Mouse (Mus musculus) testis, adult 2 months (tissue): ENCODE measurements at regions not wholly inside any gene's neighbourhood (a gene's known extent, or its start where the extent isn't known, plus 50 kb on each side); places are given as distances from the start of the nearest gene placed in this dataset.

ENCODE experiments used
- CTCF ChIP-seq: fragments of 200-500 bp; IDR thresholded peaks from 2 replicates; pipeline ENCODE4 v1.5.1; 2012; ENCODE audit warnings: low read depth, mild to moderate bottlenecking, inconsistent platforms, low read length, moderate library complexity; ENCODE audit not compliant: control insufficient read depth, insufficient read depth, insufficient replicate concordance
- POLR2A ChIP-seq: fragments of 200-500 bp; IDR thresholded peaks from 2 replicates; pipeline ENCODE4 v1.6.1; 2012; ENCODE audit warnings: low read depth, mild to moderate bottlenecking, inconsistent platforms, low read length, moderate library complexity; ENCODE audit not compliant: control insufficient read depth

- TF ChIP-seq POLR2A (no peak), CTCF (no peak)
Measured at GRCm38 (mm10) chr14:120575202-120575601, 97.0 kb downstream of the Rap2a start.
